Mouse (Mus musculus) regulatory T cell (primary cell): ENCODE results near the gene Epx.

Source experiments
- in situ Hi-C: fragments of 300-600 bp; cut with MboI, MseI; formaldehyde crosslinking; loops from one replicate; pipeline ENCODE4 v1.15.1; 2025; ENCODE audit warnings: high pct_unique_total_duplicates

The Epx gene

GRCm38 (mm10) chr11:87840676-87841075, 34.7 kb downstream of the Epx start:
- in situ Hi-C loops: no loop called here

- in situ Hi-C loops: no loop called here
Observed at GRCm38 (mm10) chr11:87828239-87828900, 47.0 kb downstream of the Epx start, which contains the start of gene Lpo. Gene Lpo (minus strand): TSS chr11:87828289.

DNA sequence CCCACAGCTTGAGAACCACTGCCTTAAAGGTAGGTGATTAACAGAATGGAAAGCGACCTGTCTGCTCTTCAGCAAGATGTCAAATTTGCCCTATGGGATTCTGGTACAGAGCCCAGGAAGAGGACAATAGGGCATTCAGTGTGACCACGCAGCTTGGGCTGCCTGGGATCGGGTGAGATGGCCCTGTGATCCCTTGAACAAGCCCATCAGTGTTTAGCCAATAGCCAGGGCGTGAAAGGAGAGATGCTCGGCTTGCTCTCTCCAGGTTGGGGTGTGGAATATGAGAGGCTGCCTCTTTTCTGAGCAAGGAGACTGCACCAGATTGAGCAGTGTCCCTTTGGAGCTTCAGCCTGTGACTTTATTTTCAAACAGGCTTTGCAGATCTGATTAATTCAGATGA, 53.8 kb downstream of the Epx start:
- in situ Hi-C loops: no loop called here

DNA sequence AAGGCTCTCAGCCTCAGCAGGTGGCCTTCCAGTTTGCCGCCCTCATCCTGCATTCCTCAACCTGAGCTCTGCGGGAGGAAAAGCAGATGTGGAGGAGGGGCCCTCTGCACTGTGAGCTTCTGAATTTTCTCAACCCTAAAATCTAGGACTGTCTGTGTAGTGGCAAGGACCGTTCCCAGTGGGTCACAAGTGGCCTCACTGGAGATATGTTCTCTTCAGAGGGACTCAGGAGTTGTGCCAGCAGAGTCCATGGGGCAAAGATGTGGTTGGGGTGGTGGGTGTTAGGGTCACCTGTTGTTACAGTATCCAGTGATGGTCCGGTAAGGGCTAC, 57.9 kb downstream of the Epx start:
- in situ Hi-C loops: no loop called here

GRCm38 (mm10) chr11:87816707-87817442, 58.5 kb downstream of the Epx start:
- in situ Hi-C loops: no loop called here

GRCm38 (mm10) chr11:87814831-87815230, 60.5 kb downstream of the Epx start:
- in situ Hi-C loops: no loop called here
